Mouse (Mus musculus) heart, postnatal 25 days (tissue): Measurements from ENCODE around the gene Tob1. TPM values are rescaled to one million over a fixed set of nuclear protein-coding genes. Genes with fewer than 3 reads are reported as not detected.
A peak's percentile ranks its signal among the peaks of the same experiment; 100 is the strongest.

Experiments used
- DNase-seq: peaks from one replicate; pipeline ENCODE4 v3.0.0; 2022; ENCODE audit warnings: low spot score
- intact Hi-C: fragments of 180-260 bp; cut with DNase I; formaldehyde crosslinking; loops from one replicate; pipeline ENCODE4 v1.15.1; 2025
- total RNA-seq, 2 experiments: library from RNA; stranded (reverse); gene quantifications; 2 replicates each; pipeline ENCODE4 v1.2.3; 2021

Gene Tob1
- total RNA-seq = 10 to 100 TPM; 57.2 to 60.6 TPM

DNA sequence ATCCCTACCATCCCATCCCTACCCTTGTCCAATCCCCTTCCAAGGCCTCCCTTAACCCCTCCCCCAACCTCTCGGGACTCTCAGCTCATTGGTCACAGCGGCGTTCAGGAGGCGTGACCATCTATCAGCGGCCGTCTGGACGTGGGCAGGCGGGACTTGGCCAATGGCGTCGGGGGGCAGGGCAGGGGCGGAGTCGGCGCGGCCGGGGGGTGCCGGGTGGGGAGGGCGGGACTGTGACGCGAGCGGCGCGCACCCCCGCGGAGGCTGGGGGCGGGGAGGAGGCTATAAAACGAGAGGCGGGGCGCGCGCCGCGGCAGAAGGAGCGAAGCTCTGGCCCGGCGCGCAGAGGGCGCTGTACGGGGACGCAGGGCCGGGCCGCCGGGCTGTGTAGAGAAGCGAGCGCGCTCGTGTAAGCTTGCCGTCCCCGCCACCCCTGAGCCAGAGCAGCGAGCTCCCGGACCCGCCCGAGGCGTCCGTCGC, at the start of gene Tob1:
TSS of gene Tob1 (plus strand) at position 331 of the 480 bp plus-strand sequence.
- DNase-seq = peak; percentile 97
- intact Hi-C loops = loop anchor here (2.0 to 5.0 kb wide), 2 partner anchors 50 to 116 kb away; partner anchors contain the start of gene Ankrd40

DNA sequence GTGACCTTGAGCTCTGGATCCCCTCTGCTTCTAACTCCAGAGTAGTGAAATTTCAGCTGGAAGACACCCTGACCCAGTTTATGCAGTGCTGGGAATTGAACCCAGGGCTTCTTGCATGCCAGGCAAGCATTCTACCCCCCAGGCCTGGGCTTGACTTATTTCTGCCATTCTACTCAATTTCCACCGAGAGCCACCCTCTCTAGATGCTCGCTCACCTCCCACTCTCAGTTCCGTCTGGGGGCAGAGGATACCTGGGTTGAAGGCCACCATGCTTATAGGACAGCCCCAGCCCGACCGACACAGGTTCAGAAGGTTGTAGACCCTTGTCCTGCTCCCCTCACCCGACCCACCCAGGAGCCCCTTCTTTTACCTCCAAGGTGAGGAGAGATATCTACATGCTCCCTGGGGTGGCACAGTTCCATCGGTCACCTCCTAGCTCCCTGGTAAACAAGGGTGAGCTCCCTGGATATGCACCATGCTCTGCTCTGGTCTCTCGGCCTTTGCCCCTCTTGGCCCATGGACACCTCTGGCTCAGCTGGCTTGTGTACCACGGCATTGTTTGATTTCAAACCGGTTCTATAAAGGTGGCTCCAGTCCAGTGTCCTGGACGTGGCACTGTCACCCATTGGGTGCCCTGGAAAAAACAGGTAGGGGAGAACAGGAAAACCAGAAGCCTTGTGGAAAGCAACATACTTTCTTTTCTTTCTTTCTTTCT, 49.2 kb upstream of the Tob1 start:
- intact Hi-C loops = loop anchor here (2.0 kb wide), 1 partner anchor 49 kb away; the partner anchor contains the start of gene Tob1
- DNase-seq = no peak

DNA sequence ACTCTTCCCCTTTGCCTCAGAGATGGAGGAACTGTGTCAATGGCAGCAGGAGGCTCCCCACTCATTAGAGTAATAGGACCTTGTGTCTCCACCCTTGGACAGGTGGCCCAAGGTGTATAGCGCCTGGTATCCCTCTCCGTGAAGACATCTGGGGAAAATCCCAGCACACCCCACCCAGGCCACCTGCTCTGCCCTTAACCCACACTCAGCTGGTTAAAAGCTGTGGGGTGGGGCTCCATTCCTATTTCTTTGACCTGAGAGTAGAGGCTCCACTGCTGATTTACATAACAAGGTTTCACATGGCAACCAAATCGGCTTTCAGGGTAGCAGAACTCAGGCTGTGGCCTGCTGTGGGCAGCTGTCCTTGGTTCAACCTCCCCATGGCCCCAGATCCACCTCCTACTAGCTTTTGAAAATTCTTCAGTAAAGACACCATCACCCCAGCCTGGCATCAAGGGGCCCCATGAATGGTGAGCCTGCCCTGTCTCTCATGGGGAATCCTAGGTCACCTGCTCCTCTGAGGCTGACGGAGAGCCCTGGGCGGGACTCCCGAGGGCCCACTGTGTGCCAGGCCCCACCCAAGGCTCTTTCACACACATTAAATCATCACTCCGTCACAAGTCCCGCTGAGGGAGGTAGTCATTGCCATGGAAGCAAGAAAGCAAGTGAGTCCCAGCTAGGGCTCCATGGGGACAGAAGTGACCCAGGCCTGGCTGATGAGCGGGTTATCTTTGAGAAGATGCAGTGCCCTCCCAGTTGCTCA, 48.1 kb upstream of the Tob1 start:
- intact Hi-C loops = no loop called here
- no peak for DNase-seq

DNA sequence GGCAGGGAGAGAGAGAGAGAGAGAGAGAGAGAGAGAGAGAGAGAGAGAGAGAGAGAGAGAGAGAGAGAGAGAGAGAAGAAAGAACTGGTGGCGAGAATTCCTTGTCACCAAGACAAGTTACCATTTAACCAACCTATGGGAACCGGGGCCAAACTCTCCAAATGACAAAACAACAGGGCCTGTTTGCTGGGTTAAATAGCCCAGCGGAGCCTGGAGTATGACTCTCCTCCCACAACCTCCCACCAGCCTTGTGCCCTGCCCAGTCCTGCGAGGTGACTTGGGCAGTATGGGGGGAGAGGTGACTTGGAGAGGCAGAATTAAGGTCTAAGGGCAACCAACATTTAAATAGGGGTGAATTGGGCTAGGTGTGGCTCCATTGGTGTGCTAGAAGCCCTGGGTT, 45.5 kb upstream of the Tob1 start:
- DNase-seq = no peak
- intact Hi-C loops = no loop called here

DNA sequence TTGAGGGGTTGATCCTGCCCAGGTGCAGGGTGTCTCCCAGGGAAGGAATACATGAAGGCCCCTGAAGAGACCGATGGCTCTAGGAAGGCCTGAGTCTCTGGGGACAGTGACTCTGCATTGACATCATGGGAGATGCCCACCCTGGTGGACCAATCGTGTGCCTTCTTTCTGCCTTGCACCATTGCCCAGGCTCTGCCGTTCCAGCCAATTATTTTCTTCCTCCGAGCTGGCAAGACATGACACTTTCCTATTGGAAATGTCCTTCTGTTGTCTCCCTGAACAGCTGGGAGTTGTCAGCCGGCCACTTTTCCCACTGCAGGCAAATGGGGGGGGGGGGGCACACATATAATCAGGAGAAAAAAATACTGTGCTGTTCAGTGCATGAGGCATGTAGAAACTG, 43.0 kb upstream of the Tob1 start:
- intact Hi-C loops = no loop called here
- no peak for DNase-seq

DNA sequence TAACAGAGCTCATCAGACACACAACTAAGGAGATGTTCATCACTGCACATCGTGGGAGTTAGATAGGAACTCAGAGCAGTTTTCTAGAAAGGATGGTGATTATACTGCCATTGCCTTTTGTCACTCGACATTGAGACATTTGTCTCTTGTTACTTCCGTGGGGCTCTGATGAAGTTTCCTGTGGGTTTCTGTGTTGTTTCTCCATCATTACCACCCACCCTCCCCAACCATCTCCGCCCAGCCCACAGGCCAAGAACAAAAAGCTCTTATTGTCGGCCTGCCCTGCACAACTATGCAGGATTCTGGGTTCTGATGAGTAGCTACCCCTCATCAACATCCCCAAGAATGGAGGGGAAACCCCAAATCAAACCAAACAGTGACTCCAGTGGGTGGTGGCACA, 41.7 kb upstream of the Tob1 start:
- intact Hi-C loops = no loop called here
- DNase-seq = no peak

DNA sequence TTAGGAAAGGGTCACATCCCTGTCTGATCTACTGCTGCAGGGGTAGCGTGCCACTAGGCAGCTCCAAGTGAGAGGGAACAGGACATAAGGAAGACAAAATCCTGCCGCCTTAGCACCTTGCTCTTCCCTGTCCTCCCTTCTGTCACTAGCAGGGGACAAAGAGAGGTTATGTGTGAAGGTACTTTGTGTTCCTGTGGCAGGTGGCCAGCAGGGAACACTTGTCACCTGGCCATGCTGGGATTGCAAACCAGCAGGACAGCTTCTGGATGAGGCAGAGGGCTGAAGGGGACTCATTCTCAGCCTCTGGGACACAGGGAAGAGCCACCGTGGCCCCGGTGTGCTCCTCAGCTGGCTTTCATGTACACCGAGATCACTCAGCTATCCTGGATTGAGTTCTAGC, 39.6 kb upstream of the Tob1 start:
- intact Hi-C loops = no loop called here
- DNase-seq = no peak

DNA sequence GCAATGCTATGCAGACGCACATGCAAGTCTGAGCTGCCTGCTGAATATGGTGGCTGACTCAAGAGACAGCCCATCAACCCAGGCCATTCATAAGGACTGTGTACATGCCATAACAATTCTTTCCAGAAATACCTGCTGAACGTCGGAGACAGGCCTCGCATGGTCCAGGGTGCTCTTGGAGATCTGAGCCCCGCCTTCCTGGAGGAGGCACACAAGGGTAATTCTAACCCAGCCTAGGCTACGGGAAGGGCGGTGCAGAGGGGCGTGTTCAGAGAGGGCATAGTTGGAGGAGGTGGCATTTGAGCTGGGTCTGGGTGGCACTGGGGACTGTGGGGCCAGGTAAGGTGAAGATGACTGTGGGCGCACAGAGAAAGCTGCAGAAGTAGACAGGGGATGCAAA, 39.1 kb upstream of the Tob1 start:
- intact Hi-C loops = no loop called here

DNA sequence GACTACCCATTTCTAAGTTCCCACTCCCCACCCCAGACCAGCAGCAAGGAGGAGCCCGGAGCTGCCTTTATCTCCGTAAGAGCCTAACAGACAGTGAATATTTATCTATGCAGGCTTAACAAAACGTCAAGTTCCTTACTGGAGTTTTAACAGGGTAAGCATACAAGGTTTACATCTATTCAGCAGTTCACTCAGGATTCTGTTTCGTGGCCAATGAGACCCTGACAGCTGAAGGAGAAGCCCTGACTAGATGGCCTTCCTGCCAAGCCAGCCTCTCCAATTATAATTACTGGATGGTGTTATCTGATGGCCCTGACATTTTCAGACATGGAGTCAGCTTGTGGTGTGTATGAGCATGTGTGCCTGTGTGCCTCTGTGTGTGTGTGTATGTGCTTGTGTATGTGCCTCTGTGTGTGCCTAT, 37.5 kb upstream of the Tob1 start:
- intact Hi-C loops = no loop called here
- DNase-seq = no peak

More for the DNA sequence above, 39.1 kb upstream of the Tob1 start:
- no peak for DNase-seq

DNA sequence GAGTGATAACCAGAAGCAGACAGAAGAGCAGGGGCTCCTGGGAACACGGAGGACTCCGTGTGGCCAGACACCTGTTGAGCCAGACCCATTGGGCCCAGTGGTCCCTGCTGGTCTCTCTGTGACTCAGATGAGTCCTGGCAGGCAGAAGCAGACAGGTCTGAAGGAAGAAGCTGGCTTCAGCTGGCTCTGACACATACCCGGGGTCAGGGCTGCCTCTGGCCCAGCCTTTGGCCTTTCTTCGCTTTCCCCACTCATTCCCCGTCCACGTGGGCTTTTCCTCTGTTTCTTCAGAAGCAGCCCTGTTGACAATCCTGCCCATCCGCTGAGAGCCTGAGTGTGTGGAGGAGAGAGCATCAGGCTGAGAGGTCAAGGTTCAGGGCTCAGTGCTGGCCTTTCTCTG, 36.0 kb upstream of the Tob1 start:
- intact Hi-C loops = no loop called here
- no peak for DNase-seq

DNA sequence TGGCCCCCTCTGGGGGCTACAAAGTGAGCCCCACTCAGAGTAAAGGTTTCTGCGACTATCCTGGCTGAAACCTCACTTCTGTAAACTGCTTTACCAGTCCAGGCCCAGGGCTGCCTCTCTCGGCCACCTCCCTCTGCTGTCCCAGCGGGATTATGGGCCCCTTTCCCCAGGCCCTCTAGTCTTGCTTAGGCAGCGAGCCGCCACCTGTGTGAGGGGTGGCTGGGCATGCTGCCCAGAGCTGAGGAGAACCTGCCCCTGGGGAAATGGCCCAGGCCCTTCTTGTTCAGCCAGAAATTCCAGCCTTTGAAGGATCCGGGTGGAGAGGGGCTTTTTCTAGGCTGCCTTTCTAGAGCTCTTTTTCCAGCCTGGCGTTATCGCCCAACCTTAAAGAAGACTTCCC, 35.6 kb upstream of the Tob1 start:
- intact Hi-C loops = no loop called here
- DNase-seq = no peak

DNA sequence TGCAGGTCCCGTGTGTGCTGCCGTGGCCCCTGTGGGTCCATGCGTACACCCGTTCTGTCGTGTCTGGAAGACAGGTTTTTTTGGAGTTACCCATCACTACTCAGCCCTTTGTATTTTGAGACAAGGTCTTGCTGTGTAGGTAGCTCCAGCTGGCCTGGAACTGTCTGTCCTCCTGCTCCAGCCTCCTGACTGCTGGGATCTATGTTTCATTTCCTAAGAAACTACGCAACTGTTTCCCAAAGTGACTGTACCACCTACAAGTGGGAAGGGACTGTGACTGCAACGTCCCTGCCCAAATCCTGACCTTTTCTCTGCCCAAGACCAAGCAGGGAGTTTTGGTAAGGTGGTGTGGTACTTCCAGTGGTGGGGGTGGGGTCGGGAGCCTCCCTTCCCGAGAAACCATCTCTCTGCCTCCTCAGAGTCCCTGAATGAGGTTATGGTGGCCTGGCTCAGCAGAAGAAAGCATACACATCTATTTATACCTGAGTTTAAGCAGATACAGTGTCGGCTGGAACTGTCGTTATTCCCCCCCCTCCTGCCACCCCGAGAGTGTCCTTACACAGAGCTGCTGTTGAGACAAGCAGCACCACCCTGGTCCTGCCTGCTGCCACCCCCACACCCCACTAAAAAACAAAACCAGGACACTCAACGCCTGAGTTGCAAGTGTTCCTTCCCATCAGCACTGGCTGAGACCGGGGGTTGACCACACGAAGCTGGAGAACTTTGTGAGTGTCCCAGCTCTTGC, 33.2 kb upstream of the Tob1 start:
- intact Hi-C loops = no loop called here
- no peak for DNase-seq

DNA sequence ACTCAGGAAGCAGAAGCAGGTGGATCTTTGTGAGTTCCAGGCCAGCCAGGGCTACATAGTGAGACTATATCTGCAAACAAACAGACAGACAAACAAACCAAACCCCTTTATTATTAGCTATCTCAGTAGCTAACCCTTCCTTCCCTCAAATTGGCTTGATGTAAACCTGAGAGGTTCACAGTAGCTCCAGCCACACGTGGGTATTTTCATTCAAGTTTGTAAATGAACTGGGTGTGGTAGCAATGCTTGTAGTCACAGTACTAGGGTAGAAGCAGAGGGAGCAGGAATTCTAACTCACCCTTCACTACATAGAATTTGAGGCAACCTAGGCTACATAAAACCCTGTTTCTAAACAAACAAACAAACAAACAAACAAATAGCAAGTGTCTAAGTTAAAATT, 31.5 kb upstream of the Tob1 start:
- DNase-seq = no peak
- intact Hi-C loops = no loop called here

DNA sequence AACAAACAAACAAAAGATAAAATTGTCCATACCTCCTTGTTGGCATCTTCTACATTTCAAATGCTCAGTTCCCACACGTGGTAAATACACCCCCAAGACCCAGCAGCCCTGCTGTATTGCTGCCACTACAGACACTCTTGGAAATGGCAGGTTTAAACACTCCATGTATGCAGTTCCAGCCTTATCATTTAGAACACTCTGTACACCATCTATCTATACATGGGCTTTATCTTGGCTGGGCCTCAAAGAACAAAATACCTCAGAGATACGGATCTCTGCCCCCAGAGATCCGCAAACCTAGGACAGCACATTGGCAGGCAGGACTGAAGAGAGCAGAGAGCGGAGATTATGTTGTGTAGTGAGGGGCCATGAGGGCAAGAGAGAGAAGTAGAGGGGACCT, 31.1 kb upstream of the Tob1 start:
- intact Hi-C loops = no loop called here
- DNase-seq = no peak

DNA sequence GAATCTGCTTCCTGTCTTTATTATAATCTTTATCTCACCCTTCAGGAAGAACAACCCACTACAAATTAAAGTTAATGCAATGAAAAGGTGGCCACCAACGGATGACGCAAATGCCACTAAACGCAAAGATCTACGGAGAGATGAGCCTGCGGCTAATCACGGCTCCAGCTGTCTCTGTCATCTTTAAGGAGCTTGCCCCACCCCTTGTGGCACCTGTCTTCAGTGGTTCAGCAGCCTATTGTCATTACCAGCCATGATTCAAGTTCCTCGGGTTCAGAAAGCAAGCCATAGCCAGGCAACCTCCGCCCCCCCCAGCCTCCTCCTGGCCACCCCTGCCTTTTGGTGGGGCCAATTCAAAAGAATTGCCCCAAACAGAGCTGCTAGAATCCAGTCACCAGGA, 29.6 kb upstream of the Tob1 start:
- intact Hi-C loops = no loop called here
- DNase-seq = no peak

DNA sequence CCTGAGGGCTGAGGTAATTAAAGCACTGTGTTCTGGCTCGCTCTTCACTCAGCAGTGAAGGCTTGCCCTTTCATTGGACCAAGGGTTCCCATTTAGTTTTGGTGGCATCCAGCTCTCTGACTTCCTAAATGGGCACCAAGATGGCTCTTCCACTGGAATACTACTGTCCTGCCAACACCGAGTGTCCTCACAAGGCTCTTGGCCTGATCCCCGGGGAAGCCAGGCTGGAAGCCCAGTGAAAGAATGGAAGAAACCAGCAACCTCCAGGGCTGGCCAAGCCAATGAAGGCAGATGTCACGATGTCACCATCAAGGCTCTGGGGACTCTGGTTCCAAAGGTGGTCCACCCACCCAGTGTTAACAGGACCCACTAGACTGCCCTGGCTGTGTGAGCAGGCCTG, 28.5 kb upstream of the Tob1 start:
- intact Hi-C loops = no loop called here
- DNase-seq = no peak

DNA sequence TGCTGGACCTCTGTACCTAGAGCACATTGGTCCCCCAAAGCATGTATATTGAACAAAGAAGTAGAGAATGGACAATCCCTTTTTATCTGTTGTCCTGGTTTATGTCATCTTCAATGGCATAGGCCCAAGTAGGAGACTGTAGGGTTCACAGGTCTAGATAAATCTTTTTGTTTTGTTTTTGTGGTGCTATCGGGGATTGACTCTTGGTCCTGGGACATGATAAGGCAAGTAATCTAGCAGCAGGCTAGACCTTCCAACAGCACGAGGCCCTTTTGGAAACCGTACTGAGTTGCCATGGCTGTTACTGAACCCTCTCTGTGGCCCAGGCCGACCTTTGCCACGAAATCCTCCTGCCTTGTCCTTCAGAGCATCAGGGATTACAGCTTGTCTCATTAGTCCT, 28.1 kb upstream of the Tob1 start:
- DNase-seq = no peak
- intact Hi-C loops = no loop called here

DNA sequence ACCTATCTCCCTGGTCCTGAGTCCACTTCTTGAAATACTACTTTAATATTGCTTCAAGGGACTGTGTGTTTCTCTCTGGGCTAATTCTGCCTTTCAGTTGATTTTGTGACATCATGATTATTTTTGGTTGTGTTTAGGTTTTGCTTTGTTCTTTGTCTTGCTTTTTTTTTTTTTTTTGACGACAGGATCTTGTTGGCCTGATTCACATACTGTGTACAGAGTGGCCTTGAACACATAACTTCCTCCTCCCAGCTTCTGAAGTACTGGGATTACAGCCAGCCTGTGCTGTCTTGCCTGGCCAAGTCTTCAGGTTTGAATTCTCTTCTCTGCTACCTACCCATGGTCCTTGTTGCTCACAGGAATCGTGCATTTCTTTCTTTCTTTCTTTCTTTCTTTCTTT, 27.6 kb upstream of the Tob1 start:
- intact Hi-C loops = no loop called here
- no peak for DNase-seq

DNA sequence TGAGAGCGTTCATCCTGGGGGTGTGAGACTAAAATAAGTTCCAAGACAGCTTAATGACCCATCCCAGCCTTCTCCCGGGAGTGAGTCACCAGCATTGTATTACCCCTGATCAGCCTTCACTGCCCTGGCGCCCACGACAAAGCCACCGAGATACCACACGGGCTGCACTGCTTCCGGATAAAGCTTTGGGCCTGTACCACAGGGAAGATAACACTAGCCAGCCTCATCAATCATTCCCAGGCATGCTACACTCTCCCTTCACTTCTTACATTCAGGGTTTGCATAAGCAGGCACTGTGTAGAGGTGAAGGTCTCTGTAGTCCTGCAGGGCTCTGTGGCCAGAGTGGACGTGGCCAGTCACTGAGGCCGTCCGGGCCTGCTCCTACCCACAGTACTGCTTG, 21.7 kb upstream of the Tob1 start:
- intact Hi-C loops = no loop called here
- DNase-seq = no peak

DNA sequence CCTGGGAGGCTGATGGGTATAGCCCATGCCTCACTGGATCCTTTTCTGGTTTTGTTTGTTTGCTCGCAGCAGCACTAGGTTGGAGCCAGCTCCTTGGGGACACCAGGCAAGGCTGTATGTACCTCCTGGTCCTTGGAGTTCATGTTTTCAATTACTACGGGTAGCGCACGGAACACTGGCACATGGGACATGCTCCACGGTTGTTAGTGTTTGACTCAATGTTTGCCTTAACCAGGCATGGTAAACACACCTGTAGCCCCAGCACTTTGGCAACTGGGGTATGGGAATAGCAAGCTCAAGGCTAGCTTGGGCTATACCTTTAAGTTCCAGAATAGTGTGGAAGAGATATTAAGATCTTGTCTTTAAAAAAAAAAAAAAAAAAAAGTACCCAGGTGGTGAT, 20.6 kb upstream of the Tob1 start:
- intact Hi-C loops = no loop called here
- DNase-seq = no peak

DNA sequence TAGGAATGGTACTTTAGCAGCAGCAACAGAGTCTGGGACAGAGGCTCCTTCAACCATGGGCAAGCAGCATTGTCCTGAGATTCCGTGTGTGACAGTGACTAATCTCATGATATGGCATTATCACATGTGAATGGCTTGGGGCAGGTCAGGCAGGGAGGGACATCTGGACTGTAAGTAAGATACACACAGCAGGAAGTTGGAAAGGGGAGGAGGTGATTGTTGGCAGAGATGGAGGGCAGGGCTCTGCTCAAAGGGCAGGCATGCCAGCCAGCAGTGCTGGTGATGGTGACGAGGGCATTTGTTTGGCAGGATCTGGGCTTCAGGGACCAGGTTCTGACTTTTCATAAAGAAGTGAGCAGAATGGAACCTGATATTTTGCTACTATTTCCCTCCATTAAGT, 18.1 kb upstream of the Tob1 start:
- DNase-seq = no peak
- intact Hi-C loops = no loop called here
